Comparison of ENCODE assay signal across 8 mouse cellular contexts in genomic region chr1:192598380-192598779, GRCm38 (mm10).
DNase-seq lines count a peak whose midpoint lies in the region; ATAC-seq and TF ChIP-seq lines count a peak whose summit lies in the region.

No protein-coding gene starts in this region.

- peak; percentile 73 for TF ChIP-seq CTCF in ES-Bruce4 (IDR thresholded peaks at IDR 0.05; ENCODE audit: low read depth, low read length)
- peak; percentile 82 for TF ChIP-seq CTCF in lung, embryonic 14.5 days (IDR thresholded peaks at IDR 0.05; ENCODE audit: low read depth)

- H3K9ac ChIP-seq in ES-Bruce4 (ENCODE audit: low read depth, poor library complexity, severe bottlenecking): no peak overlapping the region
- no peak overlapping the region for H3K9ac ChIP-seq in forebrain, embryonic 12.5 days
- no peak overlapping the region for H3K9ac ChIP-seq in lung, embryonic 14.5 days

- intact Hi-C loops in heart, postnatal 25 days (cut with DNase I): loop anchor here (1.0 to 2.0 kb wide), 2 partner anchors 114 to 409 kb away; no protein-coding TSS in a partner anchor

- no peak for TF ChIP-seq EP300 in ES-Bruce4 (IDR thresholded peaks at IDR 0.05; ENCODE audit: insufficient read depth, low read depth, low read length)

- H3K27me3 ChIP-seq in ES-Bruce4 (ENCODE audit: control insufficient read depth, insufficient read depth, low read length, poor library complexity, severe bottlenecking): no peaks in the 10 kb centered on the region
- H3K27me3 ChIP-seq in forebrain, embryonic 12.5 days: no peaks in the 10 kb centered on the region
- no peaks in the 10 kb centered on the region for H3K27me3 ChIP-seq in lung, embryonic 14.5 days (ENCODE audit: insufficient read depth, low read length)

- H3K36me3 ChIP-seq in ES-Bruce4 (ENCODE audit: control insufficient read depth, insufficient read depth, low read length, poor library complexity, severe bottlenecking): no peaks in the 10 kb centered on the region
- H3K36me3 ChIP-seq in forebrain, embryonic 12.5 days (replicated peaks): no peaks in the 10 kb centered on the region
- H3K36me3 ChIP-seq in lung, embryonic 14.5 days (ENCODE audit: insufficient read depth): no peaks in the 10 kb centered on the region

- no peaks in the 10 kb centered on the region for H3K9me3 ChIP-seq in ES-Bruce4 (replicated peaks; ENCODE audit: control insufficient read depth, insufficient read depth, low read length, poor library complexity, severe bottlenecking)
- no peaks in the 10 kb centered on the region for H3K9me3 ChIP-seq in forebrain, embryonic 12.5 days
- H3K9me3 ChIP-seq in lung, embryonic 14.5 days (ENCODE audit: low read depth, low read length): no peaks in the 10 kb centered on the region

- TF ChIP-seq POLR2A in ES-Bruce4 (IDR thresholded peaks at IDR 0.05; ENCODE audit: insufficient read depth, low read length): no peak

- peak; percentile 79 for ATAC-seq in forebrain, embryonic 12.5 days (ENCODE audit: low FRiP score)
- peak; percentile 88 for ATAC-seq in lung, embryonic 14.5 days (ENCODE audit: insufficient read depth)

- no peak overlapping the region for H3K4me2 ChIP-seq in forebrain, embryonic 12.5 days
- no peak overlapping the region for H3K4me2 ChIP-seq in lung, embryonic 14.5 days

- H3K4me3 ChIP-seq in ES-Bruce4 (ENCODE audit: low read depth, low read length): no peak overlapping the region
- no peak overlapping the region for H3K4me3 ChIP-seq in forebrain, embryonic 12.5 days (replicated peaks)
- H3K4me3 ChIP-seq in lung, embryonic 14.5 days (ENCODE audit: low read depth, low read length): no peak overlapping the region

- H3K27ac ChIP-seq in ES-Bruce4 (ENCODE audit: insufficient read depth, low read length): no peak overlapping the region
- no peak overlapping the region for H3K27ac ChIP-seq in forebrain, embryonic 12.5 days
- no peak overlapping the region for H3K27ac ChIP-seq in lung, embryonic 14.5 days (ENCODE audit: low read depth)

- WGBS in forebrain, embryonic 12.5 days: 43% methylated on average over 2 of the region's 2 CpGs
- WGBS in large intestine, adult 2 months: 43% methylated on average over 2 of the region's 2 CpGs
- 38% methylated on average over 2 of the region's 2 CpGs for WGBS in lung, embryonic 14.5 days

- DNase-seq in c-Kit-positive CD71-positive TER-119-positive erythroid progenitor cells, embryonic 14.5 days (ENCODE audit: low spot score): peak; percentile 32
- peak; percentile 12 for DNase-seq in heart, postnatal 25 days (ENCODE audit: low spot score)
- DNase-seq in large intestine, adult 2 months (ENCODE audit: low read depth, low spot score): peak; percentile 48
- peak; percentile 91 for DNase-seq in lung, embryonic 14.5 days
- peak; percentile 74 for DNase-seq in ovary, postnatal 36 days (ENCODE audit: low spot score)
- peak; percentile 51 for DNase-seq in thymus, postnatal 14 days

- H3K4me1 ChIP-seq in ES-Bruce4 (ENCODE audit: control insufficient read depth, insufficient read depth, low read length): no peaks in the 10 kb centered on the region
- no peaks in the 10 kb centered on the region for H3K4me1 ChIP-seq in forebrain, embryonic 12.5 days
- H3K4me1 ChIP-seq in lung, embryonic 14.5 days (ENCODE audit: insufficient read depth): no peaks in the 10 kb centered on the region

Comparison
In these comparisons a context has a peak if more than half of its experiments do, and no peak if none do; other contexts are left out.
1. DNase-seq: peak in every context shown above with its lines; median percentile 91 in lung, embryonic 14.5 days; 74 in ovary, postnatal 36 days; 51 in thymus, postnatal 14 days; 48 in large intestine, adult 2 months; 32 in c-Kit-positive CD71-positive TER-119-positive erythroid progenitor cells, embryonic 14.5 days; 12 in heart, postnatal 25 days.